Mouse (Mus musculus): ENCODE measurements around the gene Igfbp7.
"Not testable (repeated sequence)": the region's sequence is repeated elsewhere in the genome, so short reads cannot be mapped to it uniquely, and the experiment has no call there.

Gene Igfbp7

GRCm38 (mm10) chr5:77407341-77408298 lies at the start of gene Igfbp7:
Gene Igfbp7, minus strand, starts transcription at chr5:77408041.
- DNase-seq (ENCODE audit: low spot score) = no peak

- DNase-seq (ENCODE audit: low spot score) = no peak
These were observed 44.3 kb upstream of the Igfbp7 start for GRCm38 (mm10) chr5:77452103-77452502.

GRCm38 (mm10) chr5:77449531-77449930 lies 41.7 kb upstream of the Igfbp7 start:
- DNase-seq (ENCODE audit: low spot score) = no peak

- no peak for DNase-seq (ENCODE audit: low spot score)
These were observed 37.6 kb upstream of the Igfbp7 start for GRCm38 (mm10) chr5:77445431-77445830.

GRCm38 (mm10) chr5:77443889-77444573 lies 36.2 kb upstream of the Igfbp7 start:
- DNase-seq (ENCODE audit: low spot score) = no peak

- no peak for DNase-seq (ENCODE audit: low spot score)
These were observed 35.2 kb upstream of the Igfbp7 start for GRCm38 (mm10) chr5:77442856-77443623.

- no peak for DNase-seq (ENCODE audit: low spot score)
These were observed 28.5 kb upstream of the Igfbp7 start for GRCm38 (mm10) chr5:77436308-77436707.

- DNase-seq (ENCODE audit: low spot score) = no peak
These were observed 26.2 kb upstream of the Igfbp7 start for GRCm38 (mm10) chr5:77434060-77434459.

- no peak for DNase-seq (ENCODE audit: low spot score)
These were observed 25.7 kb upstream of the Igfbp7 start for GRCm38 (mm10) chr5:77433561-77433960.

GRCm38 (mm10) chr5:77433119-77433518 lies 25.3 kb upstream of the Igfbp7 start:
- no peak for DNase-seq (ENCODE audit: low spot score)

GRCm38 (mm10) chr5:77432446-77432845 lies 24.6 kb upstream of the Igfbp7 start:
- no peak for DNase-seq (ENCODE audit: low spot score)

- no peak for DNase-seq (ENCODE audit: low spot score)
These were observed 23.2 kb upstream of the Igfbp7 start for GRCm38 (mm10) chr5:77431068-77431467.

GRCm38 (mm10) chr5:77430471-77430870 lies 22.6 kb upstream of the Igfbp7 start:
- no peak for DNase-seq (ENCODE audit: low spot score)

GRCm38 (mm10) chr5:77430049-77430448 lies 22.2 kb upstream of the Igfbp7 start:
- DNase-seq (ENCODE audit: low spot score) = no peak

- DNase-seq (ENCODE audit: low spot score) = no peak
These were observed 20.7 kb upstream of the Igfbp7 start for GRCm38 (mm10) chr5:77428526-77428925.

GRCm38 (mm10) chr5:77427986-77428385 lies 20.1 kb upstream of the Igfbp7 start:
- no peak for DNase-seq (ENCODE audit: low spot score)

GRCm38 (mm10) chr5:77425721-77426500 lies 18.1 kb upstream of the Igfbp7 start:
- no peak for DNase-seq (ENCODE audit: low spot score)

GRCm38 (mm10) chr5:77419537-77419936 lies 11.7 kb upstream of the Igfbp7 start:
- not testable (repeated sequence) for DNase-seq (ENCODE audit: low spot score)

GRCm38 (mm10) chr5:77416058-77416457 lies 8.2 kb upstream of the Igfbp7 start:
- no peak for DNase-seq (ENCODE audit: low spot score)

GRCm38 (mm10) chr5:77408530-77408929 lies 689 bp upstream of the Igfbp7 start:
- DNase-seq (ENCODE audit: low spot score) = no peak

GRCm38 (mm10) chr5:77406371-77406871 lies 1.4 kb downstream of the Igfbp7 start:
- no peak for DNase-seq (ENCODE audit: low spot score)

Data from layer of hippocampus, adult 9-10 months (tissue).